Mouse (Mus musculus) cerebellum, postnatal 25 days (tissue): ENCODE results near the gene Olfr324.

Experiments used
- DNase-seq, 2 experiments: peaks; one replicate each; pipeline ENCODE4 v3.0.0; 2021; ENCODE audit warnings: mixed read lengths in 2 of 2

Gene Olfr324

DNA sequence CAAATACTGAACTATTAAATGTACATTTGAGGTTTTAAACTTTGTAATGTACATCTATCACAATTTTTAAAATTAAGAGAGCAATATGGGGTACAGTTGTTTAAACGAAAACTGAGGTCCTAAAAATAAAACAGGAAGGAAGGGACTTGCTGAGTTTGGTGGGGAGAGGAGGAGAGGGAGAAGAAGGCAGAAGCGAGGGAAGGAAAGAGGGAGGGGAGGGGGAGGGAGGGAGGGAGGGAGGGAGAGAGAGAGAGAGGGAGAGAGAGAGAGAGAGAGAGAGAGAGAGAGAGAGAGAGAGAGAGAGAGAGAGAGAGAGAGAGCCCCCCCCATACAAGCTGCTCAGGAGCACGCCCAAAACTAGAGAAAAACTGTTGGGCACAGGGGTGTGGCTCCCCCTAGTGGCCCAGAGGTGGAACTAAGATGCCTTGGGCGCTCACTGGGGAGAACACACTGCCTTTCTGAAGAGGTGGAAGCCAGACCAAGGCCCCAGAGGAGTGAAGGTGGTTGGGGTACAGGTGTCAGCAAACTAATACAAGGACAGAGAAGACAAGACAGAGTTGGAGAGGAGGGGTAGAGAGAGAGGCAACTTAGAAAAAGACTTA is 41.6 kb downstream of the Olfr324 start:
- DNase-seq, result peak; percentile 25 to 44

DNA sequence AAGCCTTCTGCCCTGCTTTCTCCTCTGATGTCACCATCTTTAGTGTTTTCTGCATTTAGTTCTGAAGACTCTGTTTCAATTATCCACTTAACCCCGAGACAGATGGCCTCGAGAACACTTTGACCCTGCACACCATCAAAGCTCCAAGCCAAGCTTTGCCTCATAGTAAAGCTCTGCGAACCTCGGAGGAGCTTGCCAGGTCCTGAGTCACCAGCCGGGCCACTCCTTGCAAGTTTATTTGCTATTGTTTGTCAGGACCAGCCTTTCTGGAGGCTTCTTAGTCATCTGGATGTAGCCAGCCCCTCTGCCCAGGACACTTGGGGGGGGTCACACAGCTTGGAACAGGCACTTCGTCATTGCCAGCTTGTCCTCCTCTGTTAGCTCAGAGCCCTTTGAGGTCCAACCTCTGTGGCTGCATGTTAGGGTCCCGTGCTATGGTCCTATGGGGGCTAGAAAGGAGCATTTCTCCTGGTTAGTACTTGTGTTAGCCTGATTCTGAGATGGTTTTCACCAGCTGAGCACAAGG is 43.3 kb downstream of the Olfr324 start:
- DNase-seq, result no peak

DNA sequence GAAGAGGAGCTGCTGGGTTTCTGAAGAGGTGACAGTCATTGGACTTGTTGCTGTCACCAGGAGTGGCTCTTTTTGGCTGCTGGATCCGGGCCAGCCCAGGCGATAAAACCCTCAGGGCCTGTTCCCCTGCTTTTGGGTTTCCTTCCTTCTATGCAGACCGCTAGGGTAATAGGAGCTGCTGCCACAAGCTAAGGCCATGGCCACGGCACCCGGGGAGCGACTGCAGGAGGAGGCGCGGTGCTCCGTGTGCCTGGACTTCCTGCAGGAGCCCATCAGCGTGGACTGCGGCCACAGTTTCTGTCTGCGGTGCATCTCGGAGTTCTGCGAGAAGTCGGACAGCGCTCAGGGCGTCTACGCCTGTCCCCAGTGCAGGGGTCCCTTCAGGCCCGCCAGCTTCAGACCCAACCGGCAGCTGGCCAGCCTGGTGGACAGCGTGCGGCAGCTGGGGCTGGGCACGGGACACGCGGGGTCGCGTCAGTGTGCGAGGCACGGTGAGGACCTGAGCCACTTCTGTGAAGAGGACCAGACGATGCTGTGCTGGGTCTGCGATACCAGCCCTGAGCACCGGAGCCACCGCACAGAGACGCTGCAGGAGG is 45.5 kb downstream of the Olfr324 start, which contains the start of gene Trim58:
Gene Trim58 (plus strand): TSS at position 194 of the 596 bp plus-strand sequence.
- peak; percentile 22 to 43 for DNase-seq

DNA sequence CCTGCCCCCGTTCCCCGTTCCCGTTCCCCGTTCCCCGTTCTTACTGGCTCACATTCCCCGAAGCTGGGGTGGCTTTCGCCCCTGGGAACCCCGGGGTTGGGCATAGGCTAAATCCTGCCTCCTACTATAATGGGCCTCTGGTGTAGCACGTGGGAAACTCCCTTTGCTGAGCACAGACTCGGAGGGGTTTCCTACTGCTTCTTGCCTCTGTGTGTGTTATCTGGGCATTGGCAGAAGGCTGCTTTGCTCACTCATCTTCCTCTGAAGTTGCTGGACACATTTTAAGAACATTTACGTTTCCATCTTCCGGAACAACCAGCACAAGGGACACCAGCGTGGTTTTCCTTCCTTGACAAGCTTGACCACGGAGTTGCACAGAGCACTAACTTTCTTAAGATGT is 46.1 kb downstream of the Olfr324 start:
- DNase-seq, result no peak

DNA sequence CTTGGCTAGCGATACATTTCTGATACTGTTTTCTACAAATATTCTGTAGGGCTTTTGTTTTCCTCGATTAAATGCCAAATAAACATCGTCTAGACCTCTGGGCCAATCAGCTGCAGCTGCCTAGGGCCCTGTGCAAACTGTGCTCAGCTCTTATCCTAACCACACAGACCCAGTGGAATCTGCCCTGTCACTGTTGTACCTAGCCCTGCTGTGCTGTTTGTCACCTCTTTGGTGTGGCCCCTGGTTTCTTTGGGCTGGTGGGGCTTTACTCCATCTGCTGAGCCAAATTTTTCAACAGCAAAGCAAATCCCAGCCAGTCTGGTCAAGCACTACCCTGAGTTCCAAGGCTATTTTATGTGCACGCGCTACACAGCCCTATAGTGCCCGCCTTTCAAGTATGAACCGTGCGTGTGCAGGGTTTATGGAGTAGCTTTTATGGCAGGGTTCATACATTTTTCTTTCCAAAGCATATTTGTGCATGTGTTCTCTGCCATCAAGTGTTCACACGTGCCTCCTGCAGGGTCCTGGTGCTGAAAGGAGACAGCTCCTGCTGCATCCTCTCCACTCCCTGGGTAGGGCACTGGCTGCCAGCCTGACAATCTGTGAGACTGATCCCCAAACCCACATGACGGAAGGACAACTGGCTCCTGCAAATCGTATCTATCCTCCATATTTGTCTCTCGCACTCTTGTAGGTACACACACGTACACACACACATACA is 46.9 kb downstream of the Olfr324 start:
- no peak for DNase-seq

DNA sequence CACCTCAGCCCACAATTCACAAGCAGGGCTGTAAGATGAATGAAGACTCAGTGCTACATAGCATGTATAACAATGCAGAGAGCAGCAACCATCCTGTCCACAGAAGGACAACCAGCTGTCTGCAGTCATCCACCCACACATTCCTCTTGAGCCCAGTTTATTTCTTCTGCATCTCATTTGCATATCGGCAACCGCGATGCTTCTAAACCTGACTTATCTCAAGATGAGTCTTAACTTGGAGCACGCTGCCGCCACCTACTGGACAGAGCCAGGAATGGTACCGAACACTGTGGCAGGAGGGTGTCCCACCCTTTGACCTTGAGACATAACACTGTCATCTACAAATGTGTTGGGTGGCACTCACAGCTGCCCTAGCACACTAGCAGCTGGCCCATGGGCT is 48.4 kb downstream of the Olfr324 start:
- peak in 1 of 2 experiments; percentile 28 for DNase-seq
